Mouse (Mus musculus): Measurements from ENCODE around the gene S100a7a. TPM values are rescaled to one million over a fixed set of nuclear protein-coding genes. Genes with fewer than 3 reads are reported as not detected.

Gene S100a7a
- polyA plus RNA-seq, 1 experiment from 2014 or later, result not detected

DNA sequence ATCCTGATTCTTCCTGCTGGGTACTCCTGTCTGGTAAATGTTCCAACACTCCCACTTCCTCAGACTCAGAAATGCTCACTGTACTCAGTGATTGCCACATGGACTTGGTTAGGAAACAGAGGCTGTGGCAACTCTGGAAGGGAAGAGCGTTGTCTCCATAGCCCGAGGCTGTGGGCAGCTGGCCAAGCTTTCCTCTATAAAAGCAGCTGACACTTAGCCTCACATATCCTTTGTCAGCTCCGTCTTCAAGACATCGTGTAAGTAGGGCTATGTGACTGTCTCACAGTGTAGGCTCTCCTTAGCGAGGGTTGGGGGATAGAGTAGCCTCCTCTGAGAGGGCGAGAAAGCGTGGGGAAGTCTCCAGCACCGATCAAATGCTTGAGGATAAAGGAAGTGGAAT is 15.0 kb downstream of the S100a7a start, which contains the start of gene S100a8:
S100a8 (plus strand) TSS at position 133 of the 400 bp plus-strand sequence.
- no peak for ATAC-seq (ENCODE audit: low read depth)
- H3K27ac ChIP-seq (replicated peaks), result no peak within 1 kb of the TSS
- H3K4me3 ChIP-seq, result no peak within 1 kb of the TSS
- no peak within 1 kb of the TSS for H3K9ac ChIP-seq
- 71% methylated on average over 8 of the region's 8 CpGs for WGBS
- H3K4me2 ChIP-seq, result no peak within 1 kb of the TSS
- H3K27me3 ChIP-seq, result no peaks in the 10 kb centered on the region
- H3K36me3 ChIP-seq, result no peaks in the 10 kb centered on the region
- H3K4me1 ChIP-seq (replicated peaks), result no peaks in the 10 kb centered on the region
- H3K9me3 ChIP-seq, result no peaks in the 10 kb centered on the region

DNA sequence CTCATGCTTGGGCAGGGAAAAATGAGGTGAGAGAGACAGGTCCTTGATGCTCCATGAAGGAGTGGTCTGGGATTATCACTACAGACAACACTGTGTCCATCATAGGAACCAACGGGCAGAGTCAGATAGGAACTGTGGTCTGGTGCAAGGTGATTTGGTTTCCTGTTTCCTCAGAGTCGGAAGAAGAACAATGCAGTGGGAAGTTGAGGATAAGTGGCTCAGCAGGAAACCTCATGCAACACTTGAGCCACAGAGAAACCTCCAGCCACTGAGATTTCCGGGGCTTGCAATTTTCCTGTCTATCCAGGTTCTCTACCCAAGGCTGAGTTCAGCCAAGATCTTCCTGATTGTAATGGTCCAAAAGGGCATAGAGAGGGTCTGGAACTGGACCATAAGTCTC is 24.8 kb downstream of the S100a7a start:
- no peaks in the 10 kb centered on the region for H3K9me3 ChIP-seq
- no peaks in the 10 kb centered on the region for H3K27me3 ChIP-seq
- H3K36me3 ChIP-seq, result no peaks in the 10 kb centered on the region
- no peak overlapping the region for H3K9ac ChIP-seq
- no peaks in the 10 kb centered on the region for H3K4me1 ChIP-seq (replicated peaks)
- ATAC-seq (ENCODE audit: low read depth), result no peak
- no peak overlapping the region for H3K4me2 ChIP-seq
- WGBS, result 61% methylated on average over 3 of the region's 3 CpGs
- no peak overlapping the region for H3K4me3 ChIP-seq
- H3K27ac ChIP-seq (replicated peaks), result no peak overlapping the region

DNA sequence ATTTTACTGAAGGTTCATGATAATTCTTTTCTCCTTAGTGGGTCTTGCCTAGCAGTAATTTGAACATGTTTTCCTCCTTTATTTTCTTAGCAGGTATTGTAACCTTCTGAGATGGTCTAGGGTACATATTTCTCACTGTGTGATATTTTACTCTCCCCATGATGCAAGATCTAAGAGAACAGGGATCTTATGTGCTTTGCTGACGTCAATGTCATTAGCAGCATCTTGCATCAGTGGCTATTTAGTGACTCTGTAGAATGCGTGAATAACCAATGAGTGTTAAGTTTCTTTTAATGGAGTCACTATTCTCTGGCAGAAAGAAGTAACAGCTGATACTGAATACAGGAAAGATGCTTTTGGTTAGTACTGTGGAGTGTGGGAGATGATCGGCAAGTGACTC is 30.1 kb downstream of the S100a7a start:
- no peaks in the 10 kb centered on the region for H3K36me3 ChIP-seq
- H3K4me2 ChIP-seq, result no peak overlapping the region
- H3K4me1 ChIP-seq (replicated peaks), result no peaks in the 10 kb centered on the region
- no peak overlapping the region for H3K4me3 ChIP-seq
- no peak overlapping the region for H3K9ac ChIP-seq
- no peak overlapping the region for H3K27ac ChIP-seq (replicated peaks)
- WGBS, result 88% methylated on average over 3 of the region's 3 CpGs
- no peaks in the 10 kb centered on the region for H3K9me3 ChIP-seq
- no peaks in the 10 kb centered on the region for H3K27me3 ChIP-seq
- ATAC-seq (ENCODE audit: low read depth), result no peak

DNA sequence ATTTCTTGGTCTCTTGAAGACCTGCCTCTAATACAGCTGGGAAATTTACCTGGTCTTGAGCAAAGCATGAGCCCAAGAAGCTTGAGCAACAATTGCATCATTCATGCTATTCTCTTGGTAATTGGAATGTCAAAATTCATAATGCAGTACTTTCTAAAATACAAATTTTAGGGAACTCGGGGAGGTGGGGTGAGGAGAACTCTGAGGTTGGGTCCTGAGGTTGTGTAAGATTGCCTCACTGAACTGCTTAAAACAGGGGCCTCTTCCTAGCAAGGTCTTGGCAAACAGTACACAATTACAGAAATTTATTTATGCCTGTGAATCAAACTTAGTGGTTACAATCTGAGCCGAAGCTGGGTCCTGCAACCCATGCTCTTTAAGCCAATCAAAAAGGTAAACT is 33.0 kb downstream of the S100a7a start:
- Histone ChIP-seq H3K4me1 (replicated peaks) (no peaks in the 10 kb centered on the region), H3K27ac (replicated peaks) (no peak overlapping the region), H3K36me3 (no peaks in the 10 kb centered on the region), H3K9ac (no peak overlapping the region), H3K4me3 (no peak overlapping the region), H3K9me3 (no peaks in the 10 kb centered on the region), H3K4me2 (no peak overlapping the region), H3K27me3 (no peaks in the 10 kb centered on the region)
- WGBS, result 89% methylated on average over 2 of the region's 2 CpGs
- no peak for ATAC-seq (ENCODE audit: low read depth)

DNA sequence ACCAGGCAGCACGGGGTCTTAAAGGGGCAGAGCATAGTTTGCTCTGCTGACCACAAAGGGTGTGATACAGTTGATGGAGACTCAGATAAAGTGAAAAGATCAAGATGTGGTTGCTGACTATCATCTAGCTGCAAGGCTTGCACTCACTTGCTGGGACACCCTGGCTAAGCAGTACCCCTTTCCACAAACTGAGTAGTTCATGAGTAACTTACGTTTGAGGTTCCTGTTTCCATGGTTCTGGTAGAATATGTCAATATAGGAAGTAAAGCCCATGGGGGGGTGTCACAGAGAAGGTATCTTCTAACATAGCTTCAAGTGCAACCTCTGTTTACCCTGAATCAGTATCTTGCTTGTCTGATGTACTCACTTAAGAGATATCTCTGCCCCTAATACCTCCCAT is 39.7 kb downstream of the S100a7a start:
- H3K4me2 ChIP-seq, result no peak overlapping the region
- H3K36me3 ChIP-seq, result no peaks in the 10 kb centered on the region
- H3K4me1 ChIP-seq (replicated peaks), result no peaks in the 10 kb centered on the region
- no peak overlapping the region for H3K9ac ChIP-seq
- no peak overlapping the region for H3K27ac ChIP-seq (replicated peaks)
- H3K4me3 ChIP-seq, result no peak overlapping the region
- no peaks in the 10 kb centered on the region for H3K27me3 ChIP-seq
- ATAC-seq (ENCODE audit: low read depth), result no peak
- 83% methylated on average over 2 of the region's 2 CpGs for WGBS
- H3K9me3 ChIP-seq, result no peaks in the 10 kb centered on the region

DNA sequence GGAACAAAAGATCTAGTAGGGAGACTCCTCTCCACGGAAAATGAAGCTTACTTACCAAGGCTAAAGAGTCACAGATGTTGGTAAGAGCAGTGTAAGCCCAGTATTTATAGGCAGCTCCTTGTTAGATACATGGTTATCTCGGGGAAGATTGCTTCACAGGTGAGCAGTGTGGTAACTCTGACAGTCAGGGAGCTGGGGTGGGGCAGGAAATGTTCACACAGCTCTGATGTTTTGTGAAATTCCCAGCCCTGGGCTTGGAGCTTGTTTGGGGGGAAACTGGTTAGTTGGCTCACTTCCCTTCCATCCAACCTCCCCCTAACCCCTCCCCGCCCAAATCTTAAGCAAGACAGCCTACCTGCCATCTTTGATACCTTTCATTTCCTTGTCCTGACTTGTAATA is 41.8 kb downstream of the S100a7a start, which contains the start of gene S100a9:
S100a9 (minus strand) TSS at position 109 of the 400 bp plus-strand sequence.
- no peak within 1 kb of the TSS for H3K27ac ChIP-seq (replicated peaks)
- ATAC-seq (ENCODE audit: low read depth), result no peak
- H3K9ac ChIP-seq, result no peak within 1 kb of the TSS
- no peak within 1 kb of the TSS for H3K4me3 ChIP-seq
- no peak within 1 kb of the TSS for H3K4me2 ChIP-seq
- 62% methylated on average over 3 of the region's 3 CpGs for WGBS
- no peaks in the 10 kb centered on the region for H3K4me1 ChIP-seq (replicated peaks)
- H3K9me3 ChIP-seq, result no peaks in the 10 kb centered on the region
- H3K27me3 ChIP-seq, result no peaks in the 10 kb centered on the region
- no peaks in the 10 kb centered on the region for H3K36me3 ChIP-seq

DNA sequence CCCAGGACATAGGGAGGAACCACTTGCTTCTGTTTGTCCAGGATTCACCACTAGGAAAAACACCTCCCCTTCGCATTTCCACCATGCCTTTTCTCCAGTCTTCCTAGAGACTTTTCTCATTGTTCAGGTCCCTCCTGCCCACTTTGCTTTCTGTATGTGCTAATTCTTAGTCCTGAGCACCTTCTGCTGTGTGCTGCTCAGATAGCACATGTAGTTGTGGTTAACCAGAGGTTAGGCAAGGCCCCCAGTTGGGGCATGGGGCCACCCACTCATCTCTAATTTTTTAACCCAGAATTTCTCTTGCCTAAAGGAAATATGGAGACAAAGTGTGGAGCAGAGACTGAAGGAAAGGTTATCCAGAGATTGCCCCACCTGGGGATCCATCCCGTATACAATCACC is 48.4 kb downstream of the S100a7a start:
- WGBS, result 83% methylated on average over 2 of the region's 2 CpGs
- Histone ChIP-seq H3K27ac (replicated peaks) (no peak overlapping the region), H3K27me3 (no peaks in the 10 kb centered on the region), H3K4me1 (replicated peaks) (no peaks in the 10 kb centered on the region), H3K9ac (no peak overlapping the region), H3K36me3 (no peaks in the 10 kb centered on the region), H3K4me3 (no peak overlapping the region), H3K9me3 (no peaks in the 10 kb centered on the region), H3K4me2 (no peak overlapping the region)
- no peak for ATAC-seq (ENCODE audit: low read depth)

Other genes starting within 250 kb of the S100a7a start
- 29.3 and 30.8 TPM in 2 replicates for gene Ints3, start 220.4 kb upstream of the S100a7a start, polyA plus RNA-seq (2015; fragmentation: Nextera tagmentation; extraction: Ambion mirVana)
- 3.7 and 3.9 TPM in 2 replicates for gene Npr1, start 188.2 kb upstream of the S100a7a start, polyA plus RNA-seq (2015; fragmentation: Nextera tagmentation; extraction: Ambion mirVana)
- gene Ilf2, start 177.9 kb upstream of the S100a7a start, polyA plus RNA-seq (2015; fragmentation: Nextera tagmentation; extraction: Ambion mirVana), result 280 and 290 TPM in 2 replicates
- 98.2 and 103 TPM in 2 replicates for gene Snapin, start 163.0 kb upstream of the S100a7a start, polyA plus RNA-seq (2015; fragmentation: Nextera tagmentation; extraction: Ambion mirVana)
- 183 and 200 TPM in 2 replicates for gene Chtop, start 144.5 kb upstream of the S100a7a start, polyA plus RNA-seq (2015; fragmentation: Nextera tagmentation; extraction: Ambion mirVana)
- gene S100a1, start 139.6 kb upstream of the S100a7a start, polyA plus RNA-seq (2015; fragmentation: Nextera tagmentation; extraction: Ambion mirVana), result 9.0 and 13.0 TPM in 2 replicates
- gene S100a13, start 139.6 kb upstream of the S100a7a start, polyA plus RNA-seq (2015; fragmentation: Nextera tagmentation; extraction: Ambion mirVana), result 13.9 and 14.9 TPM in 2 replicates
- 0.81 TPM in 1 of 2 replicates, not detected in the other for gene S100a14, start 127.2 kb upstream of the S100a7a start, polyA plus RNA-seq (2015; fragmentation: Nextera tagmentation; extraction: Ambion mirVana)
- gene S100a16, start 116.8 kb upstream of the S100a7a start, polyA plus RNA-seq (2015; fragmentation: Nextera tagmentation; extraction: Ambion mirVana), result 31.5 and 37.5 TPM in 2 replicates
- 1.4 and 1.9 TPM in 2 replicates for gene S100a3, start 93.4 kb upstream of the S100a7a start, polyA plus RNA-seq (2015; fragmentation: Nextera tagmentation; extraction: Ambion mirVana)
- gene S100a2, start 63.8 kb upstream of the S100a7a start, polyA plus RNA-seq (2015; fragmentation: Nextera tagmentation; extraction: Ambion mirVana), result not detected in 2 replicates
- gene Gm42674, start 52.1 kb upstream of the S100a7a start, polyA plus RNA-seq (2015; fragmentation: Nextera tagmentation; extraction: Ambion mirVana), result not detected in 2 replicates
- gene S100a4, start 50.2 kb upstream of the S100a7a start, polyA plus RNA-seq (2015; fragmentation: Nextera tagmentation; extraction: Ambion mirVana), result not detected in 2 replicates
- not detected in 2 replicates for gene S100a5, start 45.5 kb upstream of the S100a7a start, polyA plus RNA-seq (2015; fragmentation: Nextera tagmentation; extraction: Ambion mirVana)
- 28.2 and 28.4 TPM in 2 replicates for gene S100a6, start 41.1 kb upstream of the S100a7a start, polyA plus RNA-seq (2015; fragmentation: Nextera tagmentation; extraction: Ambion mirVana)
- 13.5 and 16.1 TPM in 2 replicates for gene S100a8, start 15.0 kb downstream of the S100a7a start, polyA plus RNA-seq (2015; fragmentation: Nextera tagmentation; extraction: Ambion mirVana)
- 8.0 and 12.1 TPM in 2 replicates for gene S100a9, start 41.7 kb downstream of the S100a7a start, polyA plus RNA-seq (2015; fragmentation: Nextera tagmentation; extraction: Ambion mirVana)
- gene Pglyrp4, start 72.9 kb downstream of the S100a7a start, polyA plus RNA-seq (2015; fragmentation: Nextera tagmentation; extraction: Ambion mirVana), result not detected in 2 replicates
- gene Gm5849, start 123.9 kb downstream of the S100a7a start, polyA plus RNA-seq (2015; fragmentation: Nextera tagmentation; extraction: Ambion mirVana), result not detected in 2 replicates

All from neural tube, embryonic 13.5 days (tissue).